Mouse (Mus musculus): Measurements from ENCODE around the gene Phactr3. TPM values are rescaled to one million over a fixed set of nuclear protein-coding genes. Genes with fewer than 3 reads are reported as not detected.

The Phactr3 gene
- polyA plus RNA-seq, 1 experiment from 2014 or later = 56.4 TPM

GRCm38 (mm10) chr2:178193445-178193844 lies 74.7 kb downstream of the Phactr3 start:
- Histone ChIP-seq H3K4me3 (ENCODE audit: low read depth, low read length) (no peak overlapping the region), H3K27ac (ENCODE audit: low read depth, low read length) (no peak overlapping the region), H3K27me3 (replicated peaks; ENCODE audit: control insufficient read depth, insufficient read depth, low read length) (no peaks in the 10 kb centered on the region), H3K4me1 (ENCODE audit: control insufficient read depth, insufficient read depth, low read length) (0 out of 2 replicates have a peak, but pooled peaks cover 3% of the 10 kb centered on the region), H3K9me3 (replicated peaks; ENCODE audit: control insufficient read depth, low read length) (no peaks in the 10 kb centered on the region), H3K4me2 (ENCODE audit: low read length) (no peak overlapping the region), H3K9ac (ENCODE audit: low read length) (no peak overlapping the region), H3K36me3 (ENCODE audit: control insufficient read depth, insufficient read depth, low read length) (no peaks in the 10 kb centered on the region)
- WGBS = 61% methylated on average over 2 of the region's 2 CpGs
- DNase-seq (ENCODE audit: low spot score) (no peak), ATAC-seq (no peak)

DNA sequence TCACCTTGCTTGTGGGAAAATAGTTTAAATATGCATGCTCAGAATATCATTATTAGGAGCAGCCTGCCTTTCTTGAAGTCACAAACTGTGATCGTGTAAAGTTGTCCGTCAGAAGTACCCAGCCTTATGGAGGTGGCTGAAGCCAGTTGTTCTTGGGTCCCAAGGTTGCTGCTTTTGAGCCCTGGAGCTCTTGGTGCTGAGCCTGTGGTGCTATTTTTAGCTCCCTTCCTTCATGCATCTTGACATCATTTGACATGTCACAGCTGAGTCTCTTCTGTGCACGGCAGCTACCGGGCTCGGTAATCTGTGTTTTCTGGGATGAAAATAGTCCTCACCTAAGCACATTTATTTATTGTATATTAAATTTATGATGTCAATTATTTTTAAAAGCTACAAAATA lies 76.1 kb downstream of the Phactr3 start:
- no peak overlapping the region for H3K4me3 ChIP-seq (ENCODE audit: low read depth, low read length)
- DNase-seq (ENCODE audit: low spot score) (no peak), ATAC-seq (no peak)
- H3K36me3 ChIP-seq (ENCODE audit: control insufficient read depth, insufficient read depth, low read length) = no peaks in the 10 kb centered on the region
- H3K9ac ChIP-seq (ENCODE audit: low read length) = no peak overlapping the region
- H3K4me1 ChIP-seq (ENCODE audit: control insufficient read depth, insufficient read depth, low read length) = 0 out of 2 replicates have a peak, but pooled peaks cover 3% of the 10 kb centered on the region
- no peak overlapping the region for H3K27ac ChIP-seq (ENCODE audit: low read depth, low read length)
- 75% methylated on average over 5 of the region's 5 CpGs for WGBS
- no peak overlapping the region for H3K4me2 ChIP-seq (ENCODE audit: low read length)
- no peaks in the 10 kb centered on the region for H3K9me3 ChIP-seq (replicated peaks; ENCODE audit: control insufficient read depth, low read length)
- H3K27me3 ChIP-seq (replicated peaks; ENCODE audit: control insufficient read depth, insufficient read depth, low read length) = no peaks in the 10 kb centered on the region

- WGBS = 91% methylated on average over 6 of the region's 6 CpGs
Measured at GRCm38 (mm10) chr2:178196038-178196437, 77.3 kb downstream of the Phactr3 start.

GRCm38 (mm10) chr2:178197542-178197941 lies 78.8 kb downstream of the Phactr3 start:
- DNase-seq (ENCODE audit: low spot score) (no peak), ATAC-seq (no peak)
- no peaks in the 10 kb centered on the region for H3K27me3 ChIP-seq (replicated peaks; ENCODE audit: control insufficient read depth, insufficient read depth, low read length)
- 96% methylated on average over 1 of the region's 1 CpGs for WGBS
- H3K36me3 ChIP-seq (ENCODE audit: control insufficient read depth, insufficient read depth, low read length) = no peaks in the 10 kb centered on the region
- H3K4me2 ChIP-seq (ENCODE audit: low read length) = no peak overlapping the region
- H3K4me1 ChIP-seq (ENCODE audit: control insufficient read depth, insufficient read depth, low read length) = 0 out of 2 replicates have a peak, but pooled peaks cover 3% of the 10 kb centered on the region
- H3K27ac ChIP-seq (ENCODE audit: low read depth, low read length) = no peak overlapping the region
- no peak overlapping the region for H3K4me3 ChIP-seq (ENCODE audit: low read depth, low read length)
- no peak overlapping the region for H3K9ac ChIP-seq (ENCODE audit: low read length)
- H3K9me3 ChIP-seq (replicated peaks; ENCODE audit: control insufficient read depth, low read length) = no peaks in the 10 kb centered on the region

More at GRCm38 (mm10) chr2:178196038-178196437, 77.3 kb downstream of the Phactr3 start:
- no peaks in the 10 kb centered on the region for H3K9me3 ChIP-seq (replicated peaks; ENCODE audit: control insufficient read depth, low read length)
- 0 out of 2 replicates have a peak, but pooled peaks cover 3% of the 10 kb centered on the region for H3K4me1 ChIP-seq (ENCODE audit: control insufficient read depth, insufficient read depth, low read length)
- no peak for DNase-seq (ENCODE audit: low spot score)
- no peaks in the 10 kb centered on the region for H3K27me3 ChIP-seq (replicated peaks; ENCODE audit: control insufficient read depth, insufficient read depth, low read length)
- H3K9ac ChIP-seq (ENCODE audit: low read length) = no peak overlapping the region
- H3K36me3 ChIP-seq (ENCODE audit: control insufficient read depth, insufficient read depth, low read length) = no peaks in the 10 kb centered on the region
- no peak; the same call in 1 of the 2 replicates for ATAC-seq
- H3K4me3 ChIP-seq (ENCODE audit: low read depth, low read length) = no peak overlapping the region
- no peak overlapping the region for H3K4me2 ChIP-seq (ENCODE audit: low read length)
- H3K27ac ChIP-seq (ENCODE audit: low read depth, low read length) = no peak overlapping the region

GRCm38 (mm10) chr2:178204455-178204854 lies 85.7 kb downstream of the Phactr3 start:
- ATAC-seq = no peak
- no peaks in the 10 kb centered on the region for H3K36me3 ChIP-seq (ENCODE audit: control insufficient read depth, insufficient read depth, low read length)
- H3K4me2 ChIP-seq (ENCODE audit: low read length) = no peak overlapping the region
- H3K4me3 ChIP-seq (ENCODE audit: low read depth, low read length) = no peak overlapping the region
- 86% methylated on average over 10 of the region's 10 CpGs for WGBS
- H3K9me3 ChIP-seq (replicated peaks; ENCODE audit: control insufficient read depth, low read length) = no peaks in the 10 kb centered on the region
- no peaks in the 10 kb centered on the region for H3K27me3 ChIP-seq (replicated peaks; ENCODE audit: control insufficient read depth, insufficient read depth, low read length)
- H3K27ac ChIP-seq (ENCODE audit: low read depth, low read length) = no peak overlapping the region
- no peaks in the 10 kb centered on the region for H3K4me1 ChIP-seq (ENCODE audit: control insufficient read depth, insufficient read depth, low read length)
- no peak for DNase-seq (ENCODE audit: low spot score)
- no peak overlapping the region for H3K9ac ChIP-seq (ENCODE audit: low read length)

GRCm38 (mm10) chr2:178208186-178208600 lies 89.4 kb downstream of the Phactr3 start:
- H3K9me3 ChIP-seq (replicated peaks; ENCODE audit: control insufficient read depth, low read length) = no peaks in the 10 kb centered on the region
- no peak for DNase-seq (ENCODE audit: low spot score)
- no peaks in the 10 kb centered on the region for H3K27me3 ChIP-seq (replicated peaks; ENCODE audit: control insufficient read depth, insufficient read depth, low read length)
- no peak overlapping the region for H3K9ac ChIP-seq (ENCODE audit: low read length)
- H3K27ac ChIP-seq (ENCODE audit: low read depth, low read length) = no peak overlapping the region
- H3K4me3 ChIP-seq (ENCODE audit: low read depth, low read length) = no peak overlapping the region
- WGBS = 79% methylated on average over 5 of the region's 5 CpGs
- no peak for ATAC-seq
- no peak overlapping the region for H3K4me2 ChIP-seq (ENCODE audit: low read length)
- H3K4me1 ChIP-seq (ENCODE audit: control insufficient read depth, insufficient read depth, low read length) = no peaks in the 10 kb centered on the region
- H3K36me3 ChIP-seq (ENCODE audit: control insufficient read depth, insufficient read depth, low read length) = no peaks in the 10 kb centered on the region

GRCm38 (mm10) chr2:178213826-178214225 lies 95.1 kb downstream of the Phactr3 start:
- Histone ChIP-seq H3K4me3 (ENCODE audit: low read depth, low read length) (no peak overlapping the region), H3K4me2 (ENCODE audit: low read length) (no peak overlapping the region), H3K4me1 (ENCODE audit: control insufficient read depth, insufficient read depth, low read length) (no peaks in the 10 kb centered on the region), H3K27me3 (replicated peaks; ENCODE audit: control insufficient read depth, insufficient read depth, low read length) (no peaks in the 10 kb centered on the region), H3K9ac (ENCODE audit: low read length) (no peak overlapping the region), H3K9me3 (replicated peaks; ENCODE audit: control insufficient read depth, low read length) (no peaks in the 10 kb centered on the region), H3K36me3 (ENCODE audit: control insufficient read depth, insufficient read depth, low read length) (no peaks in the 10 kb centered on the region), H3K27ac (ENCODE audit: low read depth, low read length) (no peak overlapping the region)
- 75% methylated on average over 2 of the region's 2 CpGs for WGBS
- ATAC-seq (no peak), DNase-seq (ENCODE audit: low spot score) (no peak)

DNA sequence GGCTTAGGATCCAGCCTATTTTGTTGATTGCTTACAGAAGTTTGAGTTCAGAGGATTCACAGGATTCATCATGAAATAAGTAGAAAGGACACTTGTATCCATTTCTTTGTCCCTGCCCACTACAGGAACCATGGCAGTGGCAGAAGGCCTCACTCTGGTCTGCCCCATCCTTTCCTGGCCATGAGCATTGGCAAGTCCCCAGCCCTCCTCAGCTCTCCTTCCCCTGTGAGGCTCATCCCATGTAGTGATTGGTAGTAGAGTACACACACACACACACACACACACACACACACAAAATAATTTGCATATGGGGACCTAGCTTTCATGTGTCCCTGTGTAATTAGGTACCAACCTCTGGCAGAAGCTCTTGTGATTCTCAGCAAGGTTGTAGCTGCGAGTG lies 95.8 kb downstream of the Phactr3 start:
- Histone ChIP-seq H3K4me2 (ENCODE audit: low read length) (no peak overlapping the region), H3K36me3 (ENCODE audit: control insufficient read depth, insufficient read depth, low read length) (no peaks in the 10 kb centered on the region), H3K9me3 (replicated peaks; ENCODE audit: control insufficient read depth, low read length) (no peaks in the 10 kb centered on the region), H3K9ac (ENCODE audit: low read length) (no peak overlapping the region), H3K27me3 (replicated peaks; ENCODE audit: control insufficient read depth, insufficient read depth, low read length) (no peaks in the 10 kb centered on the region), H3K4me3 (ENCODE audit: low read depth, low read length) (no peak overlapping the region), H3K4me1 (ENCODE audit: control insufficient read depth, insufficient read depth, low read length) (no peaks in the 10 kb centered on the region), H3K27ac (ENCODE audit: low read depth, low read length) (no peak overlapping the region)
- WGBS = 93% methylated on average over 1 of the region's 1 CpGs
- no peak for ATAC-seq
- no peak for DNase-seq (ENCODE audit: low spot score)

DNA sequence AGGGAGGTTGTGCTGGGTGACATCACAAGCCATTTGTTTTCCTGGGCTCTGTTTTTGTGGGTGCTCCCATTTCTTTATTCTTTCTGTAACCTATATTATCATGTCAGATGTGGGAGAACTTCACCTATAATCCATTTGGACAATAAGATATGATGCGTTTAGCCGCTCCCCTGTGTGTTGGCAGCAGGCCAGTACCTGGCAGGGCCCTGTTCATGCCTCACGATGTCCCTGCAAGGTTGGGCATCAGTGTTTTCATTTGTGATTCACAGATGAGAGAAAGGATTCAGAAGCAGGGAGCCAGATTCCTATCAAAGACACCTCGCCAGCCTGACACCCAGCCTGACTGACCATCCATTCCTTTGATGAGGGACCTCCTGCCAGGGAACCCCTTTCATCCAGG lies 99.7 kb downstream of the Phactr3 start:
- no peak overlapping the region for H3K4me3 ChIP-seq (ENCODE audit: low read depth, low read length)
- H3K27ac ChIP-seq (ENCODE audit: low read depth, low read length) = no peak overlapping the region
- ATAC-seq (no peak), DNase-seq (ENCODE audit: low spot score) (peak; percentile 5)
- no peak overlapping the region for H3K4me2 ChIP-seq (ENCODE audit: low read length)
- H3K4me1 ChIP-seq (ENCODE audit: control insufficient read depth, insufficient read depth, low read length) = peaks cover 3% of the 10 kb centered on the region; the same call in 1 of the 2 replicates
- WGBS = 57% methylated on average over 4 of the region's 4 CpGs
- no peaks in the 10 kb centered on the region for H3K9me3 ChIP-seq (replicated peaks; ENCODE audit: control insufficient read depth, low read length)
- H3K27me3 ChIP-seq (replicated peaks; ENCODE audit: control insufficient read depth, insufficient read depth, low read length) = no peaks in the 10 kb centered on the region
- H3K9ac ChIP-seq (ENCODE audit: low read length) = no peak overlapping the region
- no peaks in the 10 kb centered on the region for H3K36me3 ChIP-seq (ENCODE audit: control insufficient read depth, insufficient read depth, low read length)

Measured in forebrain, embryonic 14.5 days (tissue).